Mouse (Mus musculus): ENCODE results near the gene Ctnnd2. TPM values are rescaled to one million over a fixed set of nuclear protein-coding genes. Genes with fewer than 3 reads are reported as not detected.

The Ctnnd2 gene
- polyA plus RNA-seq, 1 experiment from 2014 or later, result 19.9 TPM

DNA sequence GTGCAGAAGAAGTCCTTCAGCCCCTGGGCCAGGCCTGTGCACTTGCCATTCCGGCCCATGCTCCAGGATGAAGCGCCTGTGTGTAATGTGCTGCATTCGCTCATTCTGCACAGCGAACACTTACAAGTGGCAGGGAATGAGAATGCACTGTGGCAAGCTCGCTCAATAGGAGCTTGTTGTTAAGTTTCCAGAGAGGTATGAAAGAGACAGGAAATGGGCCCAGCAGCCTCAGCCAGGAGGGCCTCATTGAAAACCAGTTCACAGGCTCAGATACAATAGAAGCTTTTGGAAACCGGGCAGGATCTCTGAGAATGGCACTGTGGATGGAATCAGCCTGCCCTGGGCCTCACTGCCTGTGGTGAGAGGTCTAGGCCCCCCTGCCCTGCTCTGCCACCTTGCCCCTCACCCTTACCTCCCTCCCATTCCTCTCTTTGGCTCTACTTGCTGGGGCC is 521.4 kb downstream of the Ctnnd2 start:
- no peaks in the 10 kb centered on the region for H3K9me3 ChIP-seq (ENCODE audit: low read depth, low read length)
- no peak for TF ChIP-seq CTCF (IDR thresholded peaks at IDR 0.05; ENCODE audit: low read depth)
- no peaks in the 10 kb centered on the region for H3K4me1 ChIP-seq (ENCODE audit: insufficient read depth)
- DNase-seq, result peak; percentile 21
- no peak overlapping the region for H3K4me3 ChIP-seq (ENCODE audit: low read depth, low read length)
- ATAC-seq (ENCODE audit: insufficient read depth), result no peak
- H3K27me3 ChIP-seq (ENCODE audit: insufficient read depth, low read length), result no peaks in the 10 kb centered on the region
- H3K9ac ChIP-seq, result no peak overlapping the region
- H3K4me2 ChIP-seq, result no peak overlapping the region
- H3K27ac ChIP-seq (ENCODE audit: low read depth), result no peak overlapping the region
- WGBS, result 61% methylated on average over 6 of the region's 6 CpGs
- H3K36me3 ChIP-seq (ENCODE audit: insufficient read depth), result no peaks in the 10 kb centered on the region

DNA sequence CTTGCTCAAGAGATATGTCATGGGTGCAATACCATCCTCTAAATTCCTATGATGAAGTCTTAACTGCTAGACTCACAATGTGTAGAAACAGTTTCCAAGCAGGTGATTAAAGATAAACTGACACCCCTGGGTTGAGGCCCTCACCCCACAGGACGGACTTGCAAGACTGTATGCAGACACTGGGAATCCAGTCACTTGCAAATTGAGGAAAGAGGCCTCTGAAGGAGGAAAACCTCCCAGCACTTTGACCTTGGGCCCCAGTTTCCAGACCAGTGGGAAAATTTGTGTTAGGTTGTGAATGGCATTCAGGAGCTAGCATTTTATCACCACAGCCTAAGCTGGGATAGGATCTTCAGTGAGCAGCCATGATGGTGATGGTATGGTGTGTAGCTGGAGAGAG is 521.9 kb downstream of the Ctnnd2 start:
- no peak for TF ChIP-seq CTCF (IDR thresholded peaks at IDR 0.05; ENCODE audit: low read depth)
- Histone ChIP-seq H3K4me2 (no peak overlapping the region), H3K36me3 (ENCODE audit: insufficient read depth) (no peaks in the 10 kb centered on the region), H3K27me3 (ENCODE audit: insufficient read depth, low read length) (no peaks in the 10 kb centered on the region), H3K9me3 (ENCODE audit: low read depth, low read length) (no peaks in the 10 kb centered on the region), H3K4me3 (ENCODE audit: low read depth, low read length) (no peak overlapping the region), H3K27ac (ENCODE audit: low read depth) (no peak overlapping the region), H3K9ac (no peak overlapping the region), H3K4me1 (ENCODE audit: insufficient read depth) (no peaks in the 10 kb centered on the region)
- ATAC-seq (ENCODE audit: insufficient read depth), result no peak
- no peak for DNase-seq
- WGBS, result 53% methylated on average over 1 of the region's 1 CpGs

DNA sequence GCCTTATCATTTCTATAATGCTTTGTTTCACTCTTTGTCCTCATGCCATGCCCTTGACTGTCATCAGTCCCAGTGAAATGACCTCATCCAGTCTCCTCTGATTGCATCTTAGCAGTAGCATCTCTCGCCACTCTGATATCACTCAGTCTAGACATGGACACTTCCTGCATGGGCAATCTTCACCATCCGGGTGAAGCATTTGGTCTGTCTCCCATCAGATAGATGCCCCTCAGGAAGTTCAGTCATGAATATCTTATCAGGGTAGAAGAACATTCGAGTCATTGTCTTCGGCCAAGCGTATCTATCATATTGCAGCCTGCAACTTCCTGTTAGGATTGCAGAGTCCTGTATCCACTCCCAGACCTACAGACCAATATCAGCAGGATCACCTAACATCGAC is 523.5 kb downstream of the Ctnnd2 start:
- WGBS, result 73% methylated on average over 6 of the region's 6 CpGs
- Histone ChIP-seq H3K4me3 (ENCODE audit: low read depth, low read length) (no peak overlapping the region), H3K36me3 (ENCODE audit: insufficient read depth) (no peaks in the 10 kb centered on the region), H3K4me2 (no peak overlapping the region), H3K4me1 (ENCODE audit: insufficient read depth) (no peaks in the 10 kb centered on the region), H3K27ac (ENCODE audit: low read depth) (no peak overlapping the region), H3K9me3 (ENCODE audit: low read depth, low read length) (no peaks in the 10 kb centered on the region), H3K9ac (no peak overlapping the region), H3K27me3 (ENCODE audit: insufficient read depth, low read length) (no peaks in the 10 kb centered on the region)
- DNase-seq (no peak), ATAC-seq (ENCODE audit: insufficient read depth) (no peak)
- TF ChIP-seq CTCF (IDR thresholded peaks at IDR 0.05; ENCODE audit: low read depth), result no peak

DNA sequence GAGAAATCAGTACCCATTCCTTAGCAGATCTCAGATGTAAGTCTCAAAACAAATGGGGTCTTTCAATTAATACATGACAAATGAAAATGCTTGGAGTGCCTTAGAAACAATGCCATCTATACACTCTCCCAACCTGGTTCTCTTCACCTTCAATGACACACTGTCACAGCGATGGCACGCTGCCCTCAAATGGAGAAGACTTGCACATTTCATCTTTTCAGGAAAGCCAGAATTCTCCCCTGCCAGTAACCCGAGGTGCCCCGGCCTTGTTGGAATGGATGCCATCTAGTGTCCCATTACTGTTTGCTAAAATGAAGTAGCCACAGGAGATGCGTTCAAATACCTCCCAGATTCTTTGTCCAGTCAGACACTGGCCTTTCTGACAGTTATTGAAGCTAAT is 525.0 kb downstream of the Ctnnd2 start:
- TF ChIP-seq CTCF (IDR thresholded peaks at IDR 0.05; ENCODE audit: low read depth), result no peak
- no peak overlapping the region for H3K27ac ChIP-seq (ENCODE audit: low read depth)
- H3K9ac ChIP-seq, result no peak overlapping the region
- WGBS, result 76% methylated on average over 5 of the region's 5 CpGs
- H3K4me3 ChIP-seq (ENCODE audit: low read depth, low read length), result no peak overlapping the region
- ATAC-seq (ENCODE audit: insufficient read depth), result no peak
- H3K4me1 ChIP-seq (ENCODE audit: insufficient read depth), result no peaks in the 10 kb centered on the region
- DNase-seq, result no peak
- no peak overlapping the region for H3K4me2 ChIP-seq
- no peaks in the 10 kb centered on the region for H3K27me3 ChIP-seq (ENCODE audit: insufficient read depth, low read length)
- H3K36me3 ChIP-seq (ENCODE audit: insufficient read depth), result no peaks in the 10 kb centered on the region
- H3K9me3 ChIP-seq (ENCODE audit: low read depth, low read length), result no peaks in the 10 kb centered on the region

DNA sequence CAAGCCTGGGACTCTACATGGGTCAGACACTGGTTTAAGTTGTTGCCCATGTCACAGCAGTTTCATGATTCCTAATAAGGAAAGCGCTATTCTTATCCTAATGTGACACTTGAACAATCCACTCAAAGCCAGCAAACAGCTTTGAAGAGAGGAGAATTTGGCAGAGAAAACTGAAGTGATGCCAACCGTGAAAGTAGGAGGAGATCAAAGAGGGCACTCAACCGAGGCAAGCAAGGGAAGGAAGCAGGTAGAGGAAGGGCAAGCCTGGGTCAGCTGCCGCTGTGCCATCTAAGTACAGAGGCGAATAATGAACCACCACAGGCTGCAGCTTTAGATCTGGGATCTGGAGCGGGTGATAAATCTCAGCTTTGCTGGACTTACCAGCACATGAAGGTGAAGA is 528.4 kb downstream of the Ctnnd2 start:
- Histone ChIP-seq H3K27me3 (ENCODE audit: insufficient read depth, low read length) (no peaks in the 10 kb centered on the region), H3K4me3 (ENCODE audit: low read depth, low read length) (no peak overlapping the region), H3K4me2 (no peak overlapping the region), H3K27ac (ENCODE audit: low read depth) (no peak overlapping the region), H3K9ac (no peak overlapping the region), H3K36me3 (ENCODE audit: insufficient read depth) (no peaks in the 10 kb centered on the region), H3K4me1 (ENCODE audit: insufficient read depth) (no peaks in the 10 kb centered on the region), H3K9me3 (ENCODE audit: low read depth, low read length) (no peaks in the 10 kb centered on the region)
- peak; percentile 49 for DNase-seq
- peak; percentile 17; the same call in 1 of the 2 replicates for ATAC-seq (ENCODE audit: insufficient read depth)
- no peak for TF ChIP-seq CTCF (IDR thresholded peaks at IDR 0.05; ENCODE audit: low read depth)
- 56% methylated on average over 6 of the region's 6 CpGs for WGBS

DNA sequence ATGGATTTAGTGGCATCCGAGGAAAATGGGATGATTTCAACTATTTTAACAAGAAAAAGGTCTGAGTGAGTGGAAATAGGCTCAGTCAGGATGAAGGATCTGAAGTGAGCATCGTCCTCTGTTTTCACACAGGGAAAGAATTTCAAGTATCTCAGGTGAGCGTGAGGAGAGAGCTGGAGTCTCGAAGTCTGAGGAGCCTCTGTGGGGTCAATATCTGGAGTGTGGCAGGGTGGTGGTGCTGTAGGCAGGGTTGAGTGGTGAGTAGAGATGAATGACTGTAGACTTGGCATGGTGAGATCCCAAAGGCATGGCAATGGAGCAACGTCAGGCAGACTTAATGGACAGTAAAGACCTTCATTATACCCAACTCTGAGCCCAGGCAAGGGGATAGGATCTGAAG is 529.2 kb downstream of the Ctnnd2 start:
- Histone ChIP-seq H3K4me1 (ENCODE audit: insufficient read depth) (no peaks in the 10 kb centered on the region), H3K27ac (ENCODE audit: low read depth) (no peak overlapping the region), H3K9me3 (ENCODE audit: low read depth, low read length) (no peaks in the 10 kb centered on the region), H3K27me3 (ENCODE audit: insufficient read depth, low read length) (no peaks in the 10 kb centered on the region), H3K36me3 (ENCODE audit: insufficient read depth) (no peaks in the 10 kb centered on the region), H3K9ac (no peak overlapping the region), H3K4me3 (ENCODE audit: low read depth, low read length) (no peak overlapping the region), H3K4me2 (no peak overlapping the region)
- ATAC-seq (ENCODE audit: insufficient read depth) (peak; percentile 35; the same call in 1 of the 2 replicates), DNase-seq (peak; percentile 7)
- no peak for TF ChIP-seq CTCF (IDR thresholded peaks at IDR 0.05; ENCODE audit: low read depth)
- WGBS, result 44% methylated on average over 5 of the region's 5 CpGs

DNA sequence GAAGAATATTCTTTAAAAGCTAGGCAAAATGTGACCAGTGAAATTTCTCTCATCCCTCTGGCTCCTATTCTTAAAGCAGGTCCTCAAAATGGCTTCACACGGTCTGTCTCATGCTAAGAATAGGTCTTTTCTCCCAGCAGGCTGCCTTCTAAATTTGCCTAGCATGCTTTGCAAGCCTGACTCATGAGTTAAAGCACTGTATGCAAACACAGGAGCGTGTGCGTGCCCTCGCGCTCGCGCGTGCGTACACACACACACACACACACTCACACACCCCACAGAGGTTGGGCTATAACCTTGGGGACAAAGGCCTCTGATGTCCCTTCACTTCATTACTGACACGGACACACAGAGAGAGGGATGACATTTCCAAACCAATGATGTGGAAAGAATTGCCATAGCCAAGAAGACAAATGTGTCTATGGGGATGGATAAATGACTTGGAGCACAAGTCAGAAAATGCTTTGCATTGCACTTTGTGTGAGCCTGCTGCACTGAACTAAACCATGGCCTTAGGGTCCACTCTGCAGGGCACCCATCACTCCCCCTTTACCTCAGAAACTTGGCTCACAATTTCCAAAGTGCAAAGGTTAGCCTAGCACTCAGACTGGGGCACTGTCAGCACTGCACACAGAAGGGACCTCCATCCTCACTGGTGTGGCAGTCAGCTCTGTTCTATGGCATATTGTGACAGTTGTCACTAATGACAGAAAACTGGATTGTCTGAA is 536.8 kb downstream of the Ctnnd2 start:
- WGBS, result 83% methylated on average over 10 of the region's 10 CpGs

More for the DNA sequence above, 536.8 kb downstream of the Ctnnd2 start:
- no peak overlapping the region for H3K9ac ChIP-seq
- no peaks in the 10 kb centered on the region for H3K9me3 ChIP-seq (ENCODE audit: low read depth, low read length)
- no peaks in the 10 kb centered on the region for H3K36me3 ChIP-seq (ENCODE audit: insufficient read depth)
- DNase-seq (no peak), ATAC-seq (ENCODE audit: insufficient read depth) (no peak)
- H3K27ac ChIP-seq (ENCODE audit: low read depth), result no peak overlapping the region
- H3K4me1 ChIP-seq (ENCODE audit: insufficient read depth), result no peaks in the 10 kb centered on the region
- no peak for TF ChIP-seq CTCF (IDR thresholded peaks at IDR 0.05; ENCODE audit: low read depth)
- H3K4me3 ChIP-seq (ENCODE audit: low read depth, low read length), result no peak overlapping the region
- H3K27me3 ChIP-seq (ENCODE audit: insufficient read depth, low read length), result no peaks in the 10 kb centered on the region
- H3K4me2 ChIP-seq, result no peak overlapping the region
